Mouse (Mus musculus) MEL (cell line): ENCODE data around the gene Dirc2. TPM values are rescaled to one million over a fixed set of nuclear protein-coding genes. Genes with fewer than 3 reads are reported as not detected.

Experiments used
- DNase-seq: peaks from one replicate; pipeline ENCODE4 v3.0.0; 2011; ENCODE audit warnings: low read depth, low spot score
- H3K27ac ChIP-seq: 2 replicates; pipeline ENCODE4 v1.5.1; 2012; ENCODE audit warnings: low read depth, mild to moderate bottlenecking, control low read depth, low read length, moderate library complexity; ENCODE audit not compliant: control insufficient read depth
- H3K27me3 ChIP-seq, 2 experiments: fragments of 150-350 bp in 1 of 2; sonication (generic) in 1 of 2; 2 replicates each; pipeline ENCODE4 v1.6.1; 2012; ENCODE audit warnings: low read length in 2 of 2, mild to moderate bottlenecking in 2 of 2, improper control_type of control experiment in 1 of 2, moderate library complexity in 1 of 2; ENCODE audit not compliant: insufficient read depth in 2 of 2, control insufficient read depth in 1 of 2
- H3K36me3 ChIP-seq, 2 experiments: 2 replicates each; pipeline ENCODE4 v1.6.1; 2012 to 2014; ENCODE audit warnings: low read length in 2 of 2, improper control_type of control experiment in 1 of 2, inconsistent platforms in 1 of 2, mild to moderate bottlenecking in 1 of 2; ENCODE audit not compliant: insufficient read depth in 2 of 2, control insufficient read depth in 1 of 2
- H3K4me1 ChIP-seq, 2 experiments: fragments of 150-350 bp in 1 of 2; sonication (generic) in 1 of 2; 2 replicates each; pipeline ENCODE4 v1.6.1; 2012; ENCODE audit warnings: low read length in 2 of 2, improper control_type of control experiment in 1 of 2, mild to moderate bottlenecking in 1 of 2; ENCODE audit not compliant: insufficient read depth in 2 of 2, control insufficient read depth in 1 of 2
- H3K4me3 ChIP-seq, 2 experiments: fragments of 150-350 bp in 1 of 2; sonication (generic) in 1 of 2; 2 replicates each; pipeline ENCODE4 v1.5.1; 2012; ENCODE audit warnings: low read depth in 2 of 2, low read length in 2 of 2, mild to moderate bottlenecking in 2 of 2, moderate library complexity in 2 of 2, control low read depth in 1 of 2, improper control_type of control experiment in 1 of 2; ENCODE audit not compliant: control insufficient read depth in 1 of 2, insufficient read depth in 1 of 2
- H3K79me2 ChIP-seq: 2 replicates; pipeline ENCODE4 v1.6.1; 2012; ENCODE audit warnings: mild to moderate bottlenecking, low read length, moderate library complexity; ENCODE audit not compliant: control insufficient read depth, poor library complexity, insufficient read depth
- H3K9ac ChIP-seq: 2 replicates; pipeline ENCODE4 v1.6.1; 2012; ENCODE audit warnings: low read depth, mild to moderate bottlenecking, control low read depth, low read length, moderate library complexity; ENCODE audit not compliant: control insufficient read depth, poor library complexity, severe bottlenecking
- H3K9me3 ChIP-seq: fragments of 150-350 bp; sonication (generic); replicated peaks from 2 replicates; pipeline ENCODE4 v1.6.1; 2012; ENCODE audit warnings: mild to moderate bottlenecking, low read length, improper control_type of control experiment, moderate library complexity; ENCODE audit not compliant: insufficient read depth
- CHD2 ChIP-seq: IDR thresholded peaks from 2 replicates; pipeline ENCODE4 v1.6.1; 2011; ENCODE audit warnings: low read length, improper control_type of control experiment
- CTCF ChIP-seq, 3 experiments: IDR thresholded peaks in 2 of 3; conservative IDR thresholded peaks in 1 of 3; 2 replicates each; pipeline ENCODE4 v1.5.1; 2011 to 2012; ENCODE audit warnings: low read length in 3 of 3, low read depth in 2 of 3, mild to moderate bottlenecking in 2 of 3, improper control_type of control experiment in 1 of 3, inconsistent platforms in 1 of 3, mixed read lengths in 1 of 3, moderate library complexity in 1 of 3; ENCODE audit not compliant: control insufficient read depth in 1 of 3, insufficient read depth in 1 of 3, poor library complexity in 1 of 3, severe bottlenecking in 1 of 3
- EP300 ChIP-seq, 2 experiments: IDR thresholded peaks; 2 replicates each; pipeline ENCODE4 v1.6.1; 2011; ENCODE audit warnings: improper control_type of control experiment in 2 of 2, low read length in 2 of 2, low read depth in 1 of 2, mild to moderate bottlenecking in 1 of 2
- GATA1 ChIP-seq: IDR thresholded peaks from 2 replicates; pipeline ENCODE4 v1.6.1; 2011; ENCODE audit warnings: low read depth, low read length, improper control_type of control experiment
- HCFC1 ChIP-seq: IDR thresholded peaks from 2 replicates; pipeline ENCODE4 v1.6.1; 2012; ENCODE audit warnings: low read depth, mild to moderate bottlenecking, inconsistent platforms, low read length, improper control_type of control experiment, moderate library complexity
- JUND ChIP-seq: IDR thresholded peaks from 2 replicates; pipeline ENCODE4 v1.6.1; 2011; ENCODE audit warnings: low read depth, mild to moderate bottlenecking, improper control_type of control experiment, low read length
- KAT2A ChIP-seq: conservative IDR thresholded peaks from 2 replicates; pipeline ENCODE4 v1.6.1; 2012; ENCODE audit warnings: low read depth, low read length, improper control_type of control experiment, inconsistent platforms
- MAFK ChIP-seq: IDR thresholded peaks from 2 replicates; pipeline ENCODE4 v1.6.1; 2011; ENCODE audit warnings: low read depth, mild to moderate bottlenecking, low read length, improper control_type of control experiment, borderline replicate concordance
- MEF2A ChIP-seq: IDR thresholded peaks from 2 replicates; pipeline ENCODE4 v1.6.1; 2014; ENCODE audit warnings: low read depth, mild to moderate bottlenecking, inconsistent platforms, low read length, improper control_type of control experiment; ENCODE audit not compliant: poor library complexity, insufficient replicate concordance, severe bottlenecking; ENCODE audit errors: extremely low read depth
- MYB ChIP-seq: IDR thresholded peaks from 2 replicates; pipeline ENCODE4 v1.6.1; 2011; ENCODE audit warnings: mild to moderate bottlenecking, low read depth, low read length, improper control_type of control experiment
- MYC ChIP-seq: IDR thresholded peaks from 2 replicates; pipeline ENCODE4 v1.6.1; 2011; ENCODE audit warnings: low read depth, mild to moderate bottlenecking, low read length, improper control_type of control experiment, moderate library complexity
- NELFE ChIP-seq: IDR thresholded peaks from 2 replicates; pipeline ENCODE4 v1.6.1; 2011; ENCODE audit warnings: low read depth, low read length, improper control_type of control experiment
- NRF1 ChIP-seq: IDR thresholded peaks from 2 replicates; pipeline ENCODE4 v1.6.1; 2014; ENCODE audit warnings: low read depth, mild to moderate bottlenecking, inconsistent platforms, low read length, improper control_type of control experiment, moderate library complexity; ENCODE audit not compliant: poor library complexity, insufficient read depth, severe bottlenecking
- RCOR1 ChIP-seq: IDR thresholded peaks from 2 replicates; pipeline ENCODE4 v1.6.1; 2012; ENCODE audit warnings: low read depth, mild to moderate bottlenecking, inconsistent platforms, low read length, improper control_type of control experiment
- SIN3A ChIP-seq: IDR thresholded peaks from 2 replicates; pipeline ENCODE4 v1.6.1; 2012; ENCODE audit warnings: low read length, improper control_type of control experiment, inconsistent platforms
- TBP ChIP-seq: IDR thresholded peaks from 2 replicates; pipeline ENCODE4 v1.8.0; 2011; ENCODE audit warnings: low read depth, low read length, improper control_type of control experiment
- TCF12 ChIP-seq: IDR thresholded peaks from 2 replicates; pipeline ENCODE4 v1.6.1; 2014; ENCODE audit warnings: low read depth, mild to moderate bottlenecking, inconsistent platforms, low read length, improper control_type of control experiment, moderate library complexity
- USF2 ChIP-seq, 2 experiments: IDR thresholded peaks; 2 replicates each; pipeline ENCODE4 v1.6.1; 2011 to 2012; ENCODE audit warnings: improper control_type of control experiment in 2 of 2, low read length in 2 of 2, borderline replicate concordance in 1 of 2, inconsistent platforms in 1 of 2, low read depth in 1 of 2, mild to moderate bottlenecking in 1 of 2; ENCODE audit not compliant: insufficient read depth in 1 of 2
- ZC3H11A ChIP-seq: IDR thresholded peaks from 2 replicates; pipeline ENCODE4 v1.6.1; 2012; ENCODE audit warnings: low read depth, mild to moderate bottlenecking, inconsistent platforms, low read length, improper control_type of control experiment
- ZKSCAN1 ChIP-seq: IDR thresholded peaks from 2 replicates; pipeline ENCODE4 v1.6.1; 2012; ENCODE audit warnings: low read depth, mild to moderate bottlenecking, inconsistent platforms, low read length, improper control_type of control experiment, moderate library complexity
- ZNF384 ChIP-seq: IDR thresholded peaks from 2 replicates; pipeline ENCODE4 v1.6.1; 2012; ENCODE audit warnings: low read depth, mild to moderate bottlenecking, inconsistent platforms, low read length, improper control_type of control experiment
- polyA plus RNA-seq, 2 experiments: library from polyadenylated mRNA; stranded (reverse) in 1 of 2; unstranded in 1 of 2; fragments of >175 nt in 1 of 2; fragments of >200 nt in 1 of 2; gene quantifications; 2 replicates each; pipeline versions ENCODE4 v1.2.1 to v1.2.4; 2012; ENCODE audit warnings: low replicate concordance in 2 of 2, low read depth in 1 of 2; ENCODE audit not compliant: insufficient read length in 2 of 2, insufficient read depth in 1 of 2, missing spikeins in 1 of 2
- total RNA-seq: library from RNA; depleted of rRNA; stranded (reverse); fragments of 300-350 nt; gene quantifications from 2 replicates; pipeline ENCODE4 v1.2.3, GENCODE M21; 2012

The Dirc2 gene
- total and polyA plus RNA-seq, 3 experiments: 1.6 to 4.1 TPM; not detected in 1

GRCm38 (mm10) chr16:35776737-35777136, 7.6 kb upstream of the Dirc2 start:
- Histone ChIP-seq H3K79me2 (peaks cover 2% of the 10 kb centered on the region; the same call in 1 of the 2 replicates), H3K27me3 (no peaks in the 10 kb centered on the region), H3K36me3 (peaks cover 0 to 6% of the 10 kb centered on the region in 2 experiments; a peak in 1 of 4 replicates), H3K9ac (no peak overlapping the region), H3K27ac (no peak overlapping the region), H3K4me3 (no peak overlapping the region), H3K9me3 (no peaks in the 10 kb centered on the region), H3K4me1 (peaks cover 0 to 3% of the 10 kb centered on the region in 2 experiments; a peak in 1 of 4 replicates)
- TF ChIP-seq USF2 (IDR thresholded peaks at IDR 0.05; ENCODE audit: borderline replicate concordance in 1 of 2, insufficient read depth in 1 of 2, low read depth in 1 of 2, low read length in 2 of 2) (no peak), CHD2 (no peak), MEF2A (no peak), KAT2A (no peak), TCF12 (no peak), MYB (no peak), NRF1 (no peak), ZKSCAN1 (no peak), ZC3H11A (no peak), SIN3A (no peak), NELFE (no peak), RCOR1 (no peak), HCFC1 (no peak), MYC (no peak), MAFK (no peak), CTCF (IDR thresholded peaks at IDR 0.05 in 2 of 3, conservative IDR thresholded peaks at IDR 0.05 in 1 of 3; ENCODE audit: control insufficient read depth in 1 of 3, insufficient read depth in 1 of 3, low read depth in 2 of 3, low read length in 3 of 3, poor library complexity in 1 of 3, severe bottlenecking in 1 of 3) (no peak), TBP (no peak)
- DNase-seq: no peak

GRCm38 (mm10) chr16:35775835-35776234, 6.7 kb upstream of the Dirc2 start:
- Histone ChIP-seq H3K4me3 (no peak overlapping the region), H3K9ac (no peak overlapping the region), H3K36me3 (peaks cover 0 to 6% of the 10 kb centered on the region in 2 experiments; a peak in 2 of 4 replicates), H3K27me3 (no peaks in the 10 kb centered on the region), H3K79me2 (peaks cover 7% of the 10 kb centered on the region), H3K27ac (no peak overlapping the region), H3K4me1 (peaks cover 0 to 7% of the 10 kb centered on the region in 2 experiments; a peak in 2 of 4 replicates), H3K9me3 (no peaks in the 10 kb centered on the region)
- peak; percentile 52 for DNase-seq
- 0 out of 4 replicates have a peak, but pooled peaks of 1 of the 2 experiments have one; percentile 47 for TF ChIP-seq EP300 (IDR thresholded peaks at IDR 0.05; ENCODE audit: low read depth in 1 of 2, low read length in 2 of 2)
- 0 out of 2 replicates have a peak, but pooled peaks have one; percentile 34 for TF ChIP-seq ZNF384
- peak; percentile 64; the same call in 1 of the 2 replicates for TF ChIP-seq GATA1
- TF ChIP-seq TCF12: 0 out of 2 replicates have a peak, but pooled peaks have one; percentile 9
- TF ChIP-seq RCOR1: peak; percentile 34
- no peak for TF ChIP-seq JUND
- no peak for TF ChIP-seq HCFC1
